Mouse (Mus musculus) liver, adult (tissue): ENCODE measurements around the gene Eif3m.
A peak's percentile ranks its signal among the peaks of the same experiment; 100 is the strongest.

Experiments used
- GATA4 ChIP-seq: IDR thresholded peaks from 2 replicates; pipeline ENCODE4 v1.6.1; 2014; ENCODE audit warnings: mild to moderate bottlenecking, low read length; ENCODE audit not compliant: insufficient replicate concordance

Eif3m gene

DNA sequence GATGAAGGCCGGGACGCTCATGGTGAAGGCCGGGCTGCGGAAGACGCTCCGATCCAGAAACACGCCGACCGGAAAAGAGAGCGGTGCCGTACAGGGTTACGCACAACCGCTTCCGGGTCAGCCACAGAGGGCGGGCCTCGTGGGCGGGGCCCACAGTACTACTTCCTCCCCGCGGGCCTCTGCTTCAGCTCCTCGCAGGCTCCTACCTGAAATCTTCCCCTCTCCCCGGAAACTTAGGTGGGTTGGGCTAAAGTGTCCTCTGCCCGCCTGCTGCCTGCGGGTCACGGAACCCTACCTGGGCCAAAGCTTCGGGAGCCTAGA, at the start of gene Eif3m:
TSS of gene Eif3m (minus strand) at position 114 of the 321 bp plus-strand sequence.
- no peak; the same call in 1 of the 2 replicates for TF ChIP-seq GATA4

DNA sequence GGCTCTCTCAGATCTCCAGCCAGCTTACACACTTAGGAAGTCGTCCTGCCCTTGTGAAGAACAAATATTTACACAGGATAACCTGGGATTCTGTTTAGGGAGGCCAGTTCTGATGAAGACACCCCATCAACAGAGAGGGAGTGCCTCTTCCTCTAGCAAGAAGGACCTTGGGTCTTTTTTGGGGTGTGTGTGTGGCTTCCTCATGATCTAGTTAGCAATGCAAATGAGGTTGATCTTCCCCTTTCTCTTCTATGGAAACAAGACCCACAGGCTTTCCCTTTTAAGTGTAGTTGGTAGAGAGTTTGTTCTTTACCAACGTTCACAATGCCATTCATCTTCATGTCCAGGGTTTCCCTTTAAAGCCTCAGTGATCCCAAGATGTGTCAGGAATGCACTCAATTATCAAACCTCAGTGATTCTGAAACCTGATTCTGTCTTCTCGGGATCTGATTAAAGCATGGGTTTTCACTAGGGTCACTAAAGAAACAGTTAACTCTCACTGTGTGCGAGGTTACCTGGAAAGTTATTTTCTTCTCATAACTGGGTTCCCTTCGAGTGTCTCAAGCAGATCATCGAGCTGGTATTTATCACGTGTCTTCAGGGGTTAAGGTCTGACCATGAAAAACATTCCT, 46.0 kb upstream of the Eif3m start:
- no peak for TF ChIP-seq GATA4

DNA sequence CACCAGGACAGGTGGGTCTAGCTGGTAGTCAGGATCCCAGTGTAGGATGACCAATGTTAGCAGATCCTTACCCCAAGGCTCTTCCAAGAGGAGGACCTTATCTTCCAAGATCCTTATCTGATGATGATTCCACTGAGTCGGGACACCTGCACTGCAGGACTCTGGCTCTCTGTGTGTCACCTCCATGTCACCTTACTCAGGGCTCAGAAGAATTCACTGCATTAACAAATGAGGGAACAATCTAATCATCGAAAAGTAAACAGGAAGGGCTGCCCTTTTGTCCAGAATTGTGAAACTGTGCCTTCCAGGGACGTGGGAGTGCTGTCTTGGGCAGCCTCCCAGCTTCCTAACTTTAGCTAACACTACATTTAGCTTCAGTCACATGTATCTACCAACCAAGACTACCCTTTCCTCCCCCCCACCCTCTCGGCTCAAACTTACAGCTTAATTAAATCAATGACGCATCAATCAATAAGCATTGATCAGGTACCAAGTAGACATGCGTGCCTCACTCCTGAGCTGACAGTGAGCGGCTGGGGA, 41.8 kb upstream of the Eif3m start:
- peak; percentile 36; the same call in 1 of the 2 replicates for TF ChIP-seq GATA4

DNA sequence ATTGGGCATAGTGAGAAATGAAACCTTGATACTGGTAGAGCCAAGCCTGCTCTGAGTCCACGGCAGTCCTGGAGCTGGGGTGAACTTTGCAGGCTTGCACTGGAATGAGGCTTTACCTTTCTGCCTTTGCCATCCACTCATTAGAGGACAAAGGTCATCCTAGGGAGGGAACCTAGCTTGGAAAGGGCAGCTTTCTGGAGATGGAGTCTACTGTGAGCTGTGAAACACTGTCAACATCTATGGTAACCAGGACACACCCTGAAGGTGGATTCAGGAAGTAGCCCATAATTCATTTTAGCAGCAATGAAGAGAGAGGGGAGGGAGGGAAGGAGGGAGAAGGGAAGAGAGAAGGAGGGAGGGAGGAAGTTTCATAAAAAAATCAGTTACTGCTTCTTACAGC, 38.6 kb upstream of the Eif3m start:
- TF ChIP-seq GATA4, result no peak

DNA sequence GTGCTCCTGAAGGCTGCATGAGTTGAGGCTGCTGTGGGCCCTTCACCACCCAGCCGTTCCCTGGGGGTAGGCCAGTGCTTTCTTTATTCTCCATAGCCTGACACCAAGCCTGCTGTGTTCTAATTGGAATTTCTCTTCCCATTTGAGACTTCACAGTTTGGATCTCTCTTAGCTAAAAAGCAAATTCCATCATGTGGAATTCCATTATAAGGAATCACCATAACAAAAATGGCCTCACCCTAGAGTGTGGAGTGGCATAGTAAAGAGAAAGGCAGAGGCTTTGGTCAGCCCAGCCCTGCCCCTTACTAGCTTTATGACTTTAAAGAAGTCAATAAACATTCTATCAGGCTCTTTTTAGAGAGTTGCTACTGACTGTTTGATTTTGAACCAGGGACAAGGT, 31.4 kb upstream of the Eif3m start:
- no peak for TF ChIP-seq GATA4

DNA sequence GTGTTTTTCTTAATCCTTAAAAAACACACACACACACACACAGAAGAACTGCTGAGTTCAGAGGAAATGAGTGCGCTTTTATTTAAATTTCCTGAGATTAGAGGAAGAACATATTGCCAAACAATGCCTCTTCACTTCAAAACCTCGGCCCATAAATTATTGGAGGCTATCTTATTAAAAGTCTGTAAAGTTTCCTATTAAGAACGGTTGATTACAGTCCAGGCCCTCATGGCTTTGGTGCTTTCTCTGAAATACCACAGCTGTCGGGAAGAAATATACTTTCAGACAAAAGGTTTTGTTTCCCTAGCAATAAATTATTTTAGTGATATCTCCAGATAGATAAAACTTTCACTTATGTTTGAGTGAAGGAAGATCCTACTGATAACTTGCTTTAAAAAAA, 26.3 kb upstream of the Eif3m start:
- TF ChIP-seq GATA4, result no peak

DNA sequence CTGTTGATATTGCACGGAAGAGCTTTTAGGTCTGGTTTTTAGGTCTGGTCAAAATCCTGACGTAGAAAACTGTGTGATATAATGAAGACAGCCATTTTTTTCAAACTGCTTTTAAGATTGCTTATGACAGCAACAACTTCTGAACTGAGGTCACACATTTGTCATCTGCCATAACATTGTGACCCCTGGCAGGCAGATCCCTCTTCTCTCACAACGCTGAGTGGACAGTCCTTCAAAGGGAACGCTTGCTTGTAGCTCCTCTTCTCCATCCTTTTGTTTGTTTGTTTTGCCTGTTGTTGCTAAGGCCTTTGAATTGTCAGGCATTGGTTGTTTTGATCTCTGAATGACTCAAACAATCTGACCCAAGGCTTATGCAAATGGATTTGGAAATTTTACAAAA, 24.0 kb upstream of the Eif3m start:
- TF ChIP-seq GATA4, result no peak

DNA sequence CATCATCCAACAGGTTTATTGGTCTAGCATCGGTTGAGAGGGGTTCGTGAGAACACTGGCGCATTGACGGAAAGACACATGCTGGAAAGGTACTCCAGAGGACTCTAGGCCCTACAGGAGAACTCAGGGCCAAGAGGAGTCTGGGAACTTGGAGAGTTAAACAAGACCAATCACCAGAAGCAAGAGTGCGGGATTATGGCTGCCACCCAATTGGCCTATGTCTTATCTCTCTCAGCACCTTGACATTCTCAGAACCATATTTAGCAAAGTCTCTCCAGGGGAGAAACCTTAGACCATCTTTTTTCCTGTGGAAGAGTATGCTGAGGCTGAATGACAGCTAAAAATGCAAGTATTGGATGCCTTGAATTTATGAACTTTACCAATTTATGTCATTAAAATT, 22.0 kb upstream of the Eif3m start:
- no peak for TF ChIP-seq GATA4

DNA sequence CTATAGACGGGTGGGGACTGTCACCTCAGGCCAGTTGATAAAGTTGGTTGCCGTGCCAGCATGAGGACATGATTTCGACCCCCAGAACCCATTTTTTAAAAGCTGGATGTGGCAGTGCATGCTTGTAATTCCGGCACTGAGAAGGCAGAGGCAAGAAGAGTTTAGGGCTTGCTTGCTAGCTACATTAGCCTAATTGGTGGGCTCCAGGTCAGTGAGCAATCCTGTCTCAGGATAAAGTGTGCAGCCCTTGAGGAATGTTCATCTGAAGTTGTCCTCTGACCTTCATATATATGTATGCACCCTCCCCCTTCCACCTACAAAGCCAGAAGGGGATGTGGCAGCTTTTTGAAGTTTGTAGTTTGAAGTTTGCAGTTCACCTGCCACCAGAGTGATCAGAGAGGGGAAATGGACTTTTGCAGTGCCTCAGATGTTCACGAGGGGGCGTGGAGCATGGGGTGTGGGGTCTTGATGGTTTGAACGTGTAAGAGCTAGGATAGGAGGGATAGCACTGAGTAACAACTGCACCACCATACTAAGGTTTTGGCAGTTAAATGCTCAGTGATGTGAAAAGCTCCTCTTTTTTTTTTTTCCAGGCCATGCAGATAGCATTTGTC, 21.2 kb upstream of the Eif3m start:
- TF ChIP-seq GATA4, result no peak

DNA sequence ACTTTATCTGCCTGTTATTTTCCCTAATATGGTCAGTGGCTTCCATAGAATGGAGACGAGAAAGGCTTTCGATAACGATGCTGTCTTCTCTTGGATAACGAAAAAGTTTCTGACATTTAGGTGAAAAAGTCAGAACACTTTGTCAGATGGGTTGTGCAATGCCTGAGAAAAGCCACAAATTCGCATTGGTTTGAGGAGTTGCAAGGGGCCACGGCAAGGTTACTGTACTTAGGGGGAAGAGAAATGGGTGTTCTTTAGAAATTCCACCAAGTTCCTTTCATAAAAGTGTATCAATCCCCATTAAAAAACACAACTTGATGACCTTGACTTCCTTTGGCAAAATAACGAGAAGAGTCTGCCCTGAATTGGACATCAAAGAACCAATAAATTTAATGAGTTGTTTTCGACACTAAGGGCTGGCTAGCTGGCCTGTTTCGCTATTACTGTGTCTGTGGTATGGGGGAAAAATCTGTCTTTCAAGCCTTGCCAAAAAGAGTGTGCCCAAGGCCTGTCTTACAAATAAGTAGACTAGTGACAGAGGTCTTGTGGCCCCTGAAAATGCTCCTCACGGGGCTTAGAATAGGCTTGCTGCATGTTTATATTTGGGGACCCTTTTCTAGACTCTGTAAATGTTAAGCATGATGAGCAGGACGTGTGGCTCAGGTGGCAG, 19.7 kb upstream of the Eif3m start:
- no peak for TF ChIP-seq GATA4

DNA sequence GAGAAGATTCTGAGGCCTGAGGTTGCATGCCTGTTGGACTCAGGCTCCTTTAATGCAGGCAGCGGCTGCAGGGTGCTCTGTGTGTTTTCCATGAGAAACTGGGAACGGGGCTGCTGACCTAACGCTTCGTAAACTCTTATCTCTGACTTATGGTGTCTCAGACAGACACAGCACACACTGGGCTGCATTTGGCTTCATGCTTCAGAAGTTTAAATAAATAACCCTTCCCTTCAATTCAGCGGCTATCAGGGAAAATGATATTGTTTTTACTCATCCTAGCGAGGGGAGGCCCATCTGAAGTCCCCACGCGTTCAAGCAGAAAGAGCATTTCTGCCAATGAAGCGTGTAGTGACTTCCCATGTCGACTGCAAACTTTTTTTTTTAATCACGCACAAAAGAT, 19.1 kb upstream of the Eif3m start:
- no peak for TF ChIP-seq GATA4

DNA sequence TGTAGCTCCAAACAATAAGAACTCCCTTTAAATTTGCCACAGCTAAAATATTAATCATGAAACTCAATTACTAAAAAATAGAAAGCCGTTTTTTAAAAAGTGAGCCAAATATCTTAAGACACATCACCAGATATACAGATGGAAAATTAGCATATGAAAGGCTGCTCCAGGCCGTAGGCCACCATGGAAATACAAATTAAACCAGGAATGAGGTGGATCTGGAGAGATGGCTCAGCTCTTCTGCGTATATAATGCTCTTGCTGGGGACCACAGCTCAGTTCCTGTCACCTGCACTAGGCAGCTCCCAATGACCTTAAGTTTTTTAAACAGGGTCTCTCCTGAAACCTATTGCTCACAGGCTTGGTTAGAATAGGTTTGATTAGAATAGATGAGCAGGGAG, 17.2 kb upstream of the Eif3m start:
- TF ChIP-seq GATA4, result no peak

DNA sequence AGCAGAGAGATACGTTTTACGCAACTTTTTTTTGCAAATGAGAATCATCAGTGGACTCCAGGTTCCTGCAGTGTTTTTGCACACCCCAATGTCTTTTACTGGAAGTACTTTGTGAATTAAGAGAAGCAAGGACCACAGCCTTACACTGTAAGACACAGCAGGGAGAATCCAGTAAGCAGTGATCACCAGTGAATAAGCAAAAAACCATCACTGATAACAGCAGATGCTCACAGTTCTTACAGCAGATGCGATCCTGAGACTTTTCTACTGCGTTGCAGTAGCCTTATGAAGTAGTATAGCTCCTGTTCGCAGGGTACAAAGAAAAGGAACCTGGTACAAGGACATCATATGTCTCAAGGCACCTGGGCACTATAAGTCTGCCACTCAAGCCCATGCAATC, 13.6 kb upstream of the Eif3m start:
- no peak for TF ChIP-seq GATA4

DNA sequence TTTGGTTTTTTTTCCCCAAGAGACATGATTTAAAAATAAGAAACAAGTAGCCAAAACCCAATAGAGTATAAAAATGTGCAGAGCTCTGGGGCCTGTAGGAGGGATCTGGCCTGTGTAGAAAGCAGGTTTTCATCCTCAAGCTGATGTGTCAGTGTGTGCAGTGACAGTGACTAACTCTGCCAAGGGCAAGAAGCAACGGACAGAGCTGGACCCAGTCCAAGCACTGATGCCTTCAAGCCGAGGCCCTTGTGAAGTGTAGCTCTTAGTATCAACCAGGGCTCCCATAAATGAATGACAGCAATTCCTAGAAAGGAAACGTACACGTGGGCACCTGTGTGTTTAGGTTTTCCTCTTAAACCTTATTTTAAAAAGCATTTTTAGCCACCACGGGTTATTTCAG, 11.9 kb upstream of the Eif3m start:
- TF ChIP-seq GATA4, result no peak

DNA sequence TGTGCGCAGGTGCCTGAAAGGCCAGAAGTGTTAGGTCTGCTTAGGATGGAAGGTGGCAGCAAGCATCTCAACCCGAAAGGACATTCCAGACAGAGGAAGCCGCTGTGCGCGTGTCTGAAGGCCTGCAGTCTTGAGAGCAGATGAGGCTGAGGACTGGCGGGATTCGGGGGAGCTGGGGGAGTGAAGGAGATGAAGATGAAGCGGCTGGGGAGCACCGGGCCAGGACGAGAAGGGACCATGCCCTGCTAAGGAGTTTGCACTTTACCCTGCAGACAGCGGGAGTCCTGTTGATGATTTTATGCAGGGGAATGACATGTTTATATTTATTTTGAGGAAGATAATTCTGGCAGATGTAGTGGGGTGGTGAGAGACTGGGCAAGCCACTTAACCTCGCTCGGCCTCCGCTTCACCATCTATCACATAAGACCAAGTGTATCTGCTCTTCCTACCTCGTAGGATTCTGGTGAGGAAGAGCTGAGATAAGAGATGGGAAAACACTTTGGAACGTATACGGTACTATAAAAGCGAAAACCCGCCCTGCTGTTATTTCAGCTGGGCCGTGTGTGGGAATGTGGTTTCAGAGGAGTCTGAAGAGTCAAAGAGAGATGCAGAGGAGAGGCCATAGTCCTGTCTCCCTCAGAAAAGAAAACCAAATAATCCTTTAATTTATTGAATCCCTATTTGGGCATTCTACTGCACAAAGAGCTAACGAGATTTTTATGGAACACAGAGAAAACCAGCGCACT, 10.2 kb upstream of the Eif3m start:
- TF ChIP-seq GATA4, result no peak

DNA sequence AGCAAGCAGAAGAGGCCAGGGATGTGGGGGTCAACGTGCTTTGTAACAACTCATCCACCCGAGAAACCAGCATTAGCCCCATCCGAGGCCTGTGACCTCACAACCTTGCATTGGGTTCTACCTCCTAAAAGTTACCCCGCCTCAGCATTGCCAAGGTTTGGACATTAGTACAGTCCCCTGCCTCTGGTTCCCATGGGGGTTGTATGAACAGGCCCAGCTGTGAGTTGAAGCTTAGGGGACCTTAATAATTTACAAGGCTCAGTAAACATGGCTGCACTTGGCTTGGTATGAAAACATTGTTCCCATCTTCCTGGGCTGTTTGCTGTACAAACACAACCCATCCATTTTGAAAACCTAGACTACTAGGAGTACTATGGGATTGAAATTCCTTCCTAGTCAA, 6.9 kb upstream of the Eif3m start:
- no peak for TF ChIP-seq GATA4
